Mouse (Mus musculus): ENCODE data around the gene Gm8251. TPM values are rescaled to one million over a fixed set of nuclear protein-coding genes. Genes with fewer than 3 reads are reported as not detected.
"Not testable (repeated sequence)": the region's sequence is repeated elsewhere in the genome, so short reads cannot be mapped to it uniquely, and the experiment has no call there.

Gm8251 gene
- 0.01 TPM for polyA plus RNA-seq (2021)

- ChIA-PET CTCF (no interaction called here), POLR2A (no interaction called here)
- no peak for ATAC-seq
- DNase-seq (ENCODE audit: low read depth, low spot score): no peak
- peaks cover 54% of the 10 kb centered on the region for H3K27me3 ChIP-seq
- no peak for TF ChIP-seq CTCF (IDR thresholded peaks at IDR 0.05)
- in situ Hi-C loops (cut with MboI; ENCODE audit: low pct_unique_long_range_greater_than_20kb): loop anchor here (5.0 to 25.0 kb wide), 2 partner anchors 150 to 775 kb away; no protein-coding TSS in a partner anchor
Observed at GRCm38 (mm10) chr1:44061836-44062235, at the start of gene Gm8251. Gm8251 (minus strand) TSS chr1:44061936.

GRCm38 (mm10) chr1:44102939-44103338 is 41.2 kb upstream of the Gm8251 start:
- no peak for ATAC-seq

GRCm38 (mm10) chr1:44102259-44102717 is 40.6 kb upstream of the Gm8251 start, which contains the start of gene Tex30:
Tex30 (minus strand) TSS chr1:44102441.
- in situ Hi-C loops (cut with MboI; ENCODE audit: low pct_unique_long_range_greater_than_20kb): no loop called here
- POLR2A ChIA-PET: interaction anchor here (0.6 to 1.5 kb wide), 2 partner anchors 18 to 246 kb away, joined by 9 to 13 read pairs; no protein-coding TSS in a partner anchor
- DNase-seq (ENCODE audit: low read depth, low spot score) (peak; percentile 68), ATAC-seq (peak; percentile 99)
- H3K27me3 ChIP-seq: no peaks in the 10 kb centered on the region
- no peak for TF ChIP-seq CTCF (IDR thresholded peaks at IDR 0.05)
- CTCF ChIA-PET: no interaction called here

More at GRCm38 (mm10) chr1:44102939-44103338, 41.2 kb upstream of the Gm8251 start:
- H3K27me3 ChIP-seq: no peaks in the 10 kb centered on the region
- no peak for TF ChIP-seq CTCF (IDR thresholded peaks at IDR 0.05)
- no peak for DNase-seq (ENCODE audit: low read depth, low spot score)
- ChIA-PET CTCF (no interaction called here), POLR2A (interaction anchor here (1.5 kb wide), 1 partner anchor 17 kb away, joined by 13 read pairs; no protein-coding TSS in a partner anchor)
- in situ Hi-C loops (cut with MboI; ENCODE audit: low pct_unique_long_range_greater_than_20kb): no loop called here

GRCm38 (mm10) chr1:44101448-44102225 is 39.9 kb upstream of the Gm8251 start:
- no peaks in the 10 kb centered on the region for H3K27me3 ChIP-seq
- TF ChIP-seq CTCF (IDR thresholded peaks at IDR 0.05): no peak
- in situ Hi-C loops (cut with MboI; ENCODE audit: low pct_unique_long_range_greater_than_20kb): no loop called here
- CTCF ChIA-PET: no interaction called here
- ATAC-seq (peak; percentile 18), DNase-seq (ENCODE audit: low read depth, low spot score) (no peak)
- POLR2A ChIA-PET: interaction anchor here (0.6 to 1.5 kb wide), 3 partner anchors 18 to 245 kb away, joined by 3 to 13 read pairs (median 9); no protein-coding TSS in a partner anchor

GRCm38 (mm10) chr1:44064625-44065024 is 2.9 kb upstream of the Gm8251 start:
- peak; percentile 75 for TF ChIP-seq CTCF (IDR thresholded peaks at IDR 0.05)
- in situ Hi-C loops (cut with MboI; ENCODE audit: low pct_unique_long_range_greater_than_20kb): loop anchor here (5.0 to 25.0 kb wide), 3 partner anchors 152 to 777 kb away; no protein-coding TSS in a partner anchor
- ATAC-seq (peak; percentile 76), DNase-seq (ENCODE audit: low read depth, low spot score) (peak; percentile 30)
- CTCF ChIA-PET: interaction anchor here (0.9 to 3.6 kb wide), 11 partner anchors 9 to 302 kb away, joined by 3 to 18 read pairs (median 4); no protein-coding TSS in a partner anchor
- peaks cover 36% of the 10 kb centered on the region for H3K27me3 ChIP-seq
- POLR2A ChIA-PET: no interaction called here

GRCm38 (mm10) chr1:44063439-44063838 is 1.7 kb upstream of the Gm8251 start:
- CTCF ChIA-PET: interaction anchor here (1.0 to 3.6 kb wide), 8 partner anchors 12 to 703 kb away, joined by 3 to 18 read pairs (median 4); no protein-coding TSS in a partner anchor
- POLR2A ChIA-PET: no interaction called here
- in situ Hi-C loops (cut with MboI; ENCODE audit: low pct_unique_long_range_greater_than_20kb): loop anchor here (5.0 to 25.0 kb wide), 2 partner anchors 151 to 776 kb away; no protein-coding TSS in a partner anchor
- TF ChIP-seq CTCF (IDR thresholded peaks at IDR 0.05): no peak
- DNase-seq (ENCODE audit: low read depth, low spot score): no peak
- ATAC-seq: no peak
- H3K27me3 ChIP-seq: peaks cover 45% of the 10 kb centered on the region

- ATAC-seq: no peak
- DNase-seq (ENCODE audit: low read depth, low spot score): no peak
- H3K27me3 ChIP-seq: peaks cover 50% of the 10 kb centered on the region
- no peak for TF ChIP-seq CTCF (IDR thresholded peaks at IDR 0.05)
- in situ Hi-C loops (cut with MboI; ENCODE audit: low pct_unique_long_range_greater_than_20kb): loop anchor here (25.0 kb wide), 1 partner anchor 771 kb away; no protein-coding TSS in a partner anchor
- POLR2A ChIA-PET: no interaction called here
- CTCF ChIA-PET: no interaction called here
Observed at GRCm38 (mm10) chr1:44057805-44058204, 3.9 kb downstream of the Gm8251 start.

GRCm38 (mm10) chr1:44046556-44046955 is 15.2 kb downstream of the Gm8251 start:
- TF ChIP-seq CTCF (IDR thresholded peaks at IDR 0.05): no peak
- H3K27me3 ChIP-seq: peaks cover 3% of the 10 kb centered on the region
- in situ Hi-C loops (cut with MboI; ENCODE audit: low pct_unique_long_range_greater_than_20kb): no loop called here
- ChIA-PET CTCF (interaction anchor here (1.5 kb wide), 2 partner anchors 147 to 286 kb away, joined by 4 to 5 read pairs; no protein-coding TSS in a partner anchor), POLR2A (no interaction called here)
- DNase-seq (ENCODE audit: low read depth, low spot score): no peak
- ATAC-seq: no peak

- ATAC-seq; DNase-seq (ENCODE audit: low read depth, low spot score); H3K27me3 ChIP-seq; POLR2A ChIA-PET; in situ Hi-C loops (cut with MboI; ENCODE audit: low pct_unique_long_range_greater_than_20kb): not testable (repeated sequence)
- CTCF ChIA-PET: interaction anchor here (1.5 kb wide), 1 partner anchor 285 kb away, joined by 4 read pairs; no protein-coding TSS in a partner anchor
Observed at GRCm38 (mm10) chr1:44045689-44046088, 16.0 kb downstream of the Gm8251 start.

- TF ChIP-seq CTCF (IDR thresholded peaks at IDR 0.05): no peak
Observed at GRCm38 (mm10) chr1:44042555-44042915, 19.2 kb downstream of the Gm8251 start.

More at GRCm38 (mm10) chr1:44042555-44042915, 19.2 kb downstream of the Gm8251 start:
- ATAC-seq (no peak), DNase-seq (ENCODE audit: low read depth, low spot score) (no peak)
- CTCF ChIA-PET: interaction anchor here (0.7 to 1.8 kb wide), 19 partner anchors 9 to 283 kb away, joined by 3 to 8 read pairs (median 3); no protein-coding TSS in a partner anchor
- POLR2A ChIA-PET: interaction anchor here (0.6 kb wide), 2 partner anchors 39 to 105 kb away, joined by 3 to 4 read pairs; no protein-coding TSS in a partner anchor
- peaks cover 4% of the 10 kb centered on the region for H3K27me3 ChIP-seq
- in situ Hi-C loops (cut with MboI; ENCODE audit: low pct_unique_long_range_greater_than_20kb): no loop called here
